Mouse (Mus musculus) T-helper 2 cell (primary cell): ENCODE measurements around the gene Phactr2.

ENCODE experiments used
- in situ Hi-C: fragments of 300-600 bp; cut with MboI, MseI; formaldehyde crosslinking; loops from one replicate; pipeline ENCODE4 v1.15.1; 2025; ENCODE audit warnings: high pct_unique_total_duplicates

The Phactr2 gene

DNA sequence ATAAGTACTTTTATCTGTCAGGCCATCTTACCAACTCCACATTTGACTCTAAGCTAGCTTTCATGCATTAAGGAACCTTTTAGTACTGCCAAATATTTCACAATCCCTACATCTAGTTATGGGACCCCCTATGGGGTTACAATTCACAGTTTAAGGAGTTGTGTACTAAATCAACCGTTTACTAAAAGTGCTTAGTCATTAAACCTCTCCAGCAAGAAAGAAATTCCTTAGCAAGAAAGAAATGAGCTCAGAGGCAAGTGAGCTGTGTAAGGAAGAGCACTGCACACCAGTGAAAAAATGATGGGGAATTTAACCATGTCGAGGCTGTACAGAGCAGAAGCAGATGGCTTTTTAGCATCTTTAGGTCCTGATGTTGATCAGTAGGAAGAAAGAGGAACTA is 141.2 kb downstream of the Phactr2 start:
- in situ Hi-C loops = no loop called here

- in situ Hi-C loops = no loop called here
Observed at GRCm38 (mm10) chr10:13331405-13332032, 142.7 kb downstream of the Phactr2 start.

- in situ Hi-C loops = no loop called here
Observed at GRCm38 (mm10) chr10:13328602-13329001, 145.6 kb downstream of the Phactr2 start.

GRCm38 (mm10) chr10:13326149-13326873 is 147.9 kb downstream of the Phactr2 start:
- in situ Hi-C loops = no loop called here

- in situ Hi-C loops = no loop called here
Observed at GRCm38 (mm10) chr10:13323806-13324411, 150.3 kb downstream of the Phactr2 start.

DNA sequence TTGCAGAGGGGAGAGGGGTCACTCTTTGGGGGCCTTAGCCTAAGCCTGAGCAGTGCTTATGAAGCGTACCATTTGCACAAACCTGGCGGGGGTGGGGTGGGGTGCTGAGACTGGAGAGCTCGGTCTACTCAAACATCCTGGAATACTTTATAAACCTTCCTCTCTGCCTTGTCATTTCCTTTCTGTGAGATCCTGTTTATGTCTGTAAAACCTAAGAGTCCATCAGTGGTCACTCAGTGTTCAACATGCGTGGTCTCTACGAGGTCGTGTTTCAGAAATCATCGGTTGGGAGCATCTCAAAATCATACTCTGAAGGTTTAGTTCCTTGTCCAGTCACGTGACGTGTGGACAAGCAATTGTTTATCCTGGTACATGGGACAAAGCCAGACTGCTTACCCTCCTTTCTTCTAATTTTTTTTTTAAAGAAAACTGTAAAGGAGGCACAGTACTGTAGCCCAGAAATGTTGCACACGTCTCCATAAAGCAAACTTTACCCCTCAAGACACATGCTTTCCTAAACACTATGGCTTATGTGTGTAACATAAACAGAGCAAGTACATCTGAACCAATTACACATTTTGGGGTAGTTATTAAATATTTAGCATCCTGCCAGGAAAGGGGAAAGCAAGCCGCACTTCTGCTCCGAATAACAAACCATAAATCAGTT is 150.9 kb downstream of the Phactr2 start:
- in situ Hi-C loops = no loop called here

GRCm38 (mm10) chr10:13314999-13315398 is 159.2 kb downstream of the Phactr2 start:
- in situ Hi-C loops = loop anchor here (10.0 kb wide), 1 partner anchor 280 kb away; no protein-coding TSS in a partner anchor

DNA sequence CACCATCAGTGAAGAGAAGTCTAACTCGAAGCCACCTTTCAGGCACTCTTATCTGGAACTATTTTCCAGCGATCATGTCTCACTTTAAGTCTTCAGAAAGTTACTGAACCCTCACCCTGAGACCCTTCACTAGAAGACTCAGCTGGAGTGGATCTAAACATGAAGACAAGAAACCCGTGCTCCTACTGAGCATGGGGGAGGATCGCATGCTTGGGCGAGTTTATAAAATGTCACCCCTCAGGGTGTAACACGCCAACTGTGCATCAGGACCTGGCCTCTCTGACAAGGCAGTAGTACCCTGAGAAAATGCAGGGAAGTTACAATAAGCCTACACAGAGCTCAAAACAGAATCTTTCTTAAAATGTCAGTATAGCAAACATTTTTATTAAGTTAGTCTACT is 161.6 kb downstream of the Phactr2 start:
- in situ Hi-C loops = loop anchor here (10.0 kb wide), 1 partner anchor 278 kb away; no protein-coding TSS in a partner anchor

- in situ Hi-C loops = loop anchor here (10.0 kb wide), 1 partner anchor 277 kb away; no protein-coding TSS in a partner anchor
Observed at GRCm38 (mm10) chr10:13311612-13312011, 162.6 kb downstream of the Phactr2 start.

- in situ Hi-C loops = loop anchor here (10.0 kb wide), 1 partner anchor 275 kb away; no protein-coding TSS in a partner anchor
Observed at GRCm38 (mm10) chr10:13310075-13310474, 164.1 kb downstream of the Phactr2 start.

GRCm38 (mm10) chr10:13304641-13305241 is 169.5 kb downstream of the Phactr2 start:
- in situ Hi-C loops = no loop called here

- in situ Hi-C loops = no loop called here
Observed at GRCm38 (mm10) chr10:13303271-13304265, 170.6 kb downstream of the Phactr2 start.

GRCm38 (mm10) chr10:13300601-13301000 is 173.6 kb downstream of the Phactr2 start:
- in situ Hi-C loops = no loop called here

GRCm38 (mm10) chr10:13300196-13300595 is 174.0 kb downstream of the Phactr2 start:
- in situ Hi-C loops = no loop called here

GRCm38 (mm10) chr10:13294886-13295285 is 179.3 kb downstream of the Phactr2 start:
- in situ Hi-C loops = no loop called here

GRCm38 (mm10) chr10:13292026-13292425 is 182.2 kb downstream of the Phactr2 start:
- in situ Hi-C loops = no loop called here

- in situ Hi-C loops = no loop called here
Observed at GRCm38 (mm10) chr10:13289252-13289961, 184.8 kb downstream of the Phactr2 start.

GRCm38 (mm10) chr10:13288296-13288695 is 185.9 kb downstream of the Phactr2 start:
- in situ Hi-C loops = no loop called here

GRCm38 (mm10) chr10:13283441-13283840 is 190.8 kb downstream of the Phactr2 start:
- in situ Hi-C loops = no loop called here
